Mouse (Mus musculus) mouse embryonic stem cell (cell line): ENCODE measurements around the gene Zfp612.

Experiments
- in situ Hi-C, 2 experiments: fragments of 300-500 bp; cut with MboI; formaldehyde crosslinking; loops; 1 replicate in 1 of 2; 3 replicates in 1 of 2; pipeline ENCODE4 v1.14.3; 2019 to 2020; ENCODE audit warnings: low sequenced_read_pairs in 2 of 2, low pct_unique_long_range_greater_than_20kb in 1 of 2, mixed read lengths in 1 of 2; ENCODE audit not compliant: unreplicated experiment in 1 of 2

Gene Zfp612

GRCm38 (mm10) chr8:110102653-110103052 is 23.1 kb downstream of the Zfp612 start, which contains the start of gene Gm17720:
Gene Gm17720 (minus strand): TSS chr8:110102753.
- in situ Hi-C loops, result no loop called here

DNA sequence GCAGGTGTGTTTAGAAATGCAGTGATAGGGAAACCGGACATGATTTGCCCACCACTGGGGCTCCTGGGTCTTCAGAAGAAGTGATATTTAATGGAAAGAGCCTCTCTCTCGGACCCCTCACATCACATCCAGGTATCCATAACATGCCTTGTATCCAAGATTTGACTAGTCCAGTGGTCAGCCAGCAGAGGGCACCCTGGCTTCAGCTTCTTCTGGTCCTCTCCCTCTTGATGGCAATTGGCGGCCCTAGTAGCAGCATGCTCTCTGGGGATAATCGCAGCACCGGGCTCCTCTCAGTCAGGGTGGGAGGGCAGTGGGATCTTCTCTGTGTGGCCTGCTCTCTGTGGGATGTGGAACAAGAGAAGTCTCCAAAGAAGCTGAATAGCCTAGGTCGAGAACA is 40.2 kb downstream of the Zfp612 start:
- in situ Hi-C loops, result no loop called here

DNA sequence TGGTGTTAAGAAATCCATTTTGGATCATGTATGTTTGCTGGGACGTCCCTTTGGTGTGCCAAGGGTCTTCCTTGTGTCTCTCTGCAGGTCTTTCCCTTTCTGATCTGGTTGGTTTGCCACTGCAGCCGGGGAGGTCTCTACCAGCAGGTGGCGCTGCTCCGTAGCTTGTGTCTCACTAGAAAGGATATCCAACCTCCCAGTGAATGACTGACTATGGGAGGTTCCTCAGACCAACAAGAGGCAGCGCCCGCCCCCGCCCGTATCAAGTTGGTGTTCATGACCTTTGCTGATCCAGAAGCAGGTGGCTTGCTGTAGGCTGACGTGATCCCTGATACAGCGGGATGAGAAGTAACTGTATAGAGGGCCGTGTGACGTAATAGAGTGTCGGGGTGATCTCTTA is 51.0 kb downstream of the Zfp612 start:
- in situ Hi-C loops, result no loop called here

- in situ Hi-C loops, result no loop called here
These were observed 54.7 kb downstream of the Zfp612 start for GRCm38 (mm10) chr8:110134236-110134635.

DNA sequence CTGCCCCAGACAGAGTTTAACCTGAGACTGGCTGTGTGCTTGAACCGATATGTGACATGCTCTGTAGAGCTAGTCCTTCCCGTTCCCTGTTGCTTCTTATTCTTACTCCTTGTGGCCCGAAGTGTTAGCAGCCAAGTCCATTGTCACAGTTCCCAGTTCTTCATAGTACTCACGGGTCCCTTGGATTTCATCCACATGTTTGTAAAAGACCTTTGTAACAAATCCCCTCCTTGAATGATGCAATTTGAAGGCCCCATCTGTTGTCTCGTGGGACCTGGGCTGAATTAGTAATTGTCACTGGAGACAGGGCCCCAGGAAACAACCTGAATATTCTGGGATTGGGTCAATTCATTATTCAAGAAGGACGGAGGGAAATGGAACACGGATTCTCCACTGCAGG is 56.0 kb downstream of the Zfp612 start:
- in situ Hi-C loops, result no loop called here

DNA sequence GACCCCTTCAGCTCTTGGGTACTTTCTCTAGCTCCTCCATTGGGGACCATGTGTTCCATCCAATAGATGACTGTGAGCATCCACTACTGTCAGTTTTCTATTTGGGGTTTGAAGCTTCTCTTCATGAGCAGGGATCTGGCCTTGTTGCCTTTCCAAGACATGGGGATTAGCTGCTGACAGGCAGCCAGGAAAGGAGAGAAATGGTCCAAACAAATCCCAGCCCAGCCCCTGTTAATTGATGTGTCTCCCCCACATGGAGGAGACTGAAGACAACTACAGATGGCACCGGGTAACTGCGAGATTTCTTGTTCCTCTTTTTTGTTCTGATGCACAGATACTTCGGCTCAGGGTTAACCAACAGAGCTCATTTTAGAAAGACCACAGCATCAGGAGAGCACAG is 60.6 kb downstream of the Zfp612 start:
- in situ Hi-C loops, result no loop called here

DNA sequence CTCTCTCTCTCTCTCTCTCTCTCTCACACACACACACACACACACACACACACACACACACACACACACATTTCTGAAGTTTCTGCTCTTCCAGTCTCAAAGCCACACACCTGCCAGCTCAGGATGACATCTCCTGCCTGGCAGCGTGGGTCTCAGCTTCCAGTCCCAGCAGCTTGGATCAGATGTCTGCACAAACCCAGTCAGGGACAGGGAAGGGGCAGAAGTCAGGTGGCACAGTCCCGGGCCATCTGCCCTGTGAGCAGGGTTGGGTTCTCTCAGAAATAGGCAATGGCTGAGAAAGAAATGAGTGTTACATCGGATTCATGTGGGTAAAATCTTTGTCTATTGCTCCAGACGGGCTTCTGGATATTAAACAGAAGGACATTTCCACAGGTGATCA is 61.2 kb downstream of the Zfp612 start:
- in situ Hi-C loops, result no loop called here
